Mouse (Mus musculus) c-Kit-positive CD71-negative TER-119-negative erythroid progenitor cells, embryonic 14.5 days (primary cell): ENCODE results near the gene Gmpr2.
A peak's percentile ranks its signal among the peaks of the same experiment; 100 is the strongest.

ENCODE experiments used
- DNase-seq: peaks from one replicate; pipeline ENCODE4 v3.0.0-alpha.2; 2013; ENCODE audit warnings: low read depth

The Gmpr2 gene

DNA sequence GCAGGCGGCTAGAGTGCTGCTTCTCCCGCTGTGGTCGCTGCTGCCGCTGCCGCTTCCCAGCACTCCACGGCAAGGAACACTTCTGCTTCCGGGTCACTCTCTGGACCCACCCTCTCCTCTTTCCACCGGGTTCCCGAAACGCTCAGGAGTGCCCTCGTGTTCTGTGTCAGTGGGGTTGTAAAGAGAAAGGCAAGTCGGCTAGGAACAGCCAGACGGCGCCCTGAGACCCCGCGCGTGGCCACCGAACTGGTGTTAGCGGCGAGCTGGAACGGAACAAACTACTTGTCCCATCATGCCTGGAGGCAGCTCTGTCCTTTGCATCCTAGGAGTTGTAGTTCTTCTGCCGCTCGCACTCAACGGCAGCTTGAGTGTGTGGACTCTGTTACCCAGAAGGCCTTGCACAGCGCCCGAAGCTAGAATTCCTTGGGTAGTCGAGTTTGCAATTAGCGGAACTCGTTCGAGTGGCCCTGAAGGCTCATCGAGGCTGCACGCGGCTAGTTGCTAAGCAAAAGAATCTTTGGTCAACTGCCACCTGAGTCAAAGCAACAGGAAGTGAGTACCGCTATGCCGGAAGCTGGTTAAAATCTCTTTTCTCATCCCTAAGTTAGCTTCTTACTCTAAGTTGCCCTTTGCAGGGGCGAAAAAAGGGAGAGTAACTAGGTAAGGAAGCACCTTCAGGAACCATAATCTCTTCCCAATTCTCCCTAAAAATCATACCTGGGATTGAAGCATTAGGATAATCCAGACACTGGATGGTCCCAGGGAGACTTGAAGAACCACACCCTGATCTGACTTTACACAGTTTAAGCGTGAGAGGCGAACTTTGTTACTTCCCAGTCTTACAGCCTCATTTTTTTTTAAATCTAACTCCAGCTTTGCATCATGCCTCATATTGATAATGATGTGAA lies at the start of gene Gmpr2, which contains the start of gene Nedd8:
TSS of gene Gmpr2 (plus strand) at position 109 of the 908 bp plus-strand sequence.
TSS of gene Nedd8 (minus strand) at position 292 of the 908 bp plus-strand sequence.
- peak; percentile 90 for DNase-seq

GRCm38 (mm10) chr14:55628077-55628827 lies 43.5 kb upstream of the Gmpr2 start:
- DNase-seq = no peak

GRCm38 (mm10) chr14:55629312-55629711 lies 42.4 kb upstream of the Gmpr2 start:
- peak; percentile 43 for DNase-seq

DNA sequence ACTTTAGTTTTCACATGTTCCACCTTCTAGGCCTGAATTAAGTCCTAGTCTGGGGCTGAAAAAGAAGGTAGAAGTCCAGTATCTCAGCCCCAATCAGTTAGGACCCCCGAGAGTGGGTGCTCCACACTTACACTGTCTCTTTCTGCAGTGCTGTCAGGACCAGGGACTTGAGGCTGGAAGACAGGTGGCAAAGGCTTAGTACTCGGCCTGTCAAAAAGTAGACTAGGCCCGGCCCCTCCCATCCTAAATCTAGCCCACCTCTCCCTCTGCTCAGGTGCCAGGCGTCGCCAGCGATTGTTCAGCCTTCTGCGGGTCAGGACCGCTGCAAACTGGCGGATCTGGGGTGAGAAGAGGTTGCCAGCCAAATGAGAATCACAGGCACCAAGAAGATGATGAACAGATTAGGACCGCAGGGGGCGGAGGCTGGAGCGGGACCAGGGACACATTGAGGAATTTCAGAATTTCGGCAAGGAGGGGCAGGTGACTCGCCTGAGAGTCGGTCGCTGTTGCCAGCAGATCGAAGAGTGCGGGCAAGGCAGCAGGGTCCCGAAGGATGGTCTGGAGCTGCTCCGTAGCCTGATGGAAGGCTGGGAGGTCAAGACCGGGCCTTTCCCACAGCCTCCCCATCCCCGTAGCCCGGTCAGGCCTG lies 36.7 kb upstream of the Gmpr2 start:
- no peak for DNase-seq

DNA sequence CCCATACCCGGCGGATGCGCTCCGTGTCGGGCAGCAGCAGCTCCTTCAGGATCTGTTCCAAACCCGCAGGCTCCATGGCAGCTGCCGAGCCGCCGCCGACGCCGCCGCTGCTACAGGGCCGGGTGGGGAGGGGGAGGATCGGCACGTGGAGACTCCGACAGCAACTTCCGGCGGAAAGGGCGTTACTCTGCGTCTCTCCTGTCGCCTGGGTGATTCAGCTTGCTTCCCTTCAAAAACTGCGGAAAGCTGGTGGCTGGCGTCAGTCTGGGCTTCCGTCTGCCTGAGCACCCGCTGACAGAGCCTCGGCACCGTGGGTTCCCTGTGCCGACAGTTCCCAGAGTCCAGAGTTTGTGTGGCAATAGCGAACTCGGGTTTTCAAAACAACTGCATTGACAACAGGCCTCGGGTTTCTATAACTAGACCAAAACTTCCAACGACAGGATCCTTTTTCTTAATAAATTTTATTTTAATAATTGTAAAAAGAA lies 36.2 kb upstream of the Gmpr2 start, which contains the start of gene Ipo4:
TSS of gene Ipo4 (minus strand) at position 435 of the 485 bp plus-strand sequence.
- DNase-seq = peak; percentile 88

GRCm38 (mm10) chr14:55637795-55638194 lies 33.9 kb upstream of the Gmpr2 start, which contains the start of gene Gm49378:
Gm49378 (minus strand) TSS chr14:55637895.
- no peak for DNase-seq

DNA sequence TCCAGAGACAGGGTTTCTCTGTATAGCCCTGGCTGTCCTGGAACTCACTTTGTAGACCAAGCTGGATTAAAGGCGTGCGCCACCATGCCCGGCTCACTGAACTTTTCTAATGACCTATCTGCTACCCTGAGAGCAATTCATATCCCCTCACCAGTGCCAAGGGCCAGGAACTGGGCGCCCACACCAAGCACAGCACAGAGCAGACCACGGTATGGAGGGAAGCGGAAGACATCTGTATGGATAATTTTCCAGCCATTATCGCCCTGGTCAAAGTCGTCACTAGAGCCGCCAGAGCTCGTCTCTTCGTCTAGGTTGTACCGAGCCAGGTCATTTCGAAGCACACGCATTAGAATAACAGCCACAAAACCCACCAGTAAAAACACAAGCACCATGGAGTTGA lies 30.9 kb upstream of the Gmpr2 start:
- no peak for DNase-seq

DNA sequence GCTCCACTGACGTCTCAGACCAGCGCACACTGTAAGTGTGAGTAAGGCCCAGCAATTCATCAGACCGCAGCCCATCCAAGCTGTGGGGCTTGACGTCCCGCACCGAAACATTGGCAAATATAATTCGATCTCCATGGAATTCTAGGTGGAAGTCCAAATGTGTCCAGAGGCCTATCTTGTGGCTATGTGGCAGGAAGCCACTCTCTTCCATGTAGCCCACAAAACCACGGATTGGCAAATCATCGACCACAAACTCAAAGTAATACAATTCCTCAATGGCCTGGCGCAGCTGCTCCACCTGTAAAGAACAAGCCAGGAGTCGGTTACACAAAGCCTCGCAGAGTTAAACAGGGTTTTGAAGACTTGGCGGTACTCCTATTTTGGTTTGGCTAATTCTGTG lies 30.4 kb upstream of the Gmpr2 start:
- no peak for DNase-seq

GRCm38 (mm10) chr14:55642679-55643059 lies 29.1 kb upstream of the Gmpr2 start:
- no peak for DNase-seq

GRCm38 (mm10) chr14:55643060-55643907 lies 28.5 kb upstream of the Gmpr2 start, which contains the start of gene Tm9sf1:
Tm9sf1 (minus strand) TSS chr14:55643806.
- peak; percentile 62 for DNase-seq

DNA sequence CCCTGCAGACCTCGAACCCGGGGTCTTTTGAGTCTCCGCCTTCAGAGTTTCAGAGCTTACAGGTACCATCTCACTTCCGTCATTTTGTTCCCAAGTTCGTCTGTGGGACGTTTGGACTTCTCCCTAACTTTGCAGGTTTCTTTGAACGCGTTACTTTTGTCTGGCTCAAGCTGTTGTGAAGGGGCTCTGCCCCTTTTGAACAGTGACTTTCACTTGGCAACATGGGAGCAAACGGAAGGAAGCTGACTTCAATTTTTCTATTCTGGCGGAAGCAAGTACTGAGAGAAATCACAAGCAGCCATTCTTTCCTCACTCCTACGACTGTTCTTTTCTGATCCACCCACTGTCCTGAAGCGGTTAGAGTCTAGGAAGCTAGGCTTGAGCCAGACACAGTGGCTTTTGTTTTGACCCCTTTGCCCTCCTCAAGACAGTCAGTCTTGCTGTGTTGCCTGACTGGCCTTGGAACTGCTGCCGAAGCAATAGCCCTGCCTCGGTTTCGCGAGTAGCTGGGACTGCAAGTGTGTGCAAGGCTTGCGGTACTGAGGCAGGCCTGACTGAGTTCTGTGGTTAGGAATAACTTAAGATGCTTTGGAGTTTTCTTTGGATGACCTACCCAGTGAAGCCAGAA lies 27.4 kb upstream of the Gmpr2 start:
- no peak for DNase-seq

GRCm38 (mm10) chr14:55649884-55650283 lies 21.9 kb upstream of the Gmpr2 start, which contains the start of gene Tssk4:
Tssk4 (plus strand) TSS chr14:55650184.
- DNase-seq = no peak

DNA sequence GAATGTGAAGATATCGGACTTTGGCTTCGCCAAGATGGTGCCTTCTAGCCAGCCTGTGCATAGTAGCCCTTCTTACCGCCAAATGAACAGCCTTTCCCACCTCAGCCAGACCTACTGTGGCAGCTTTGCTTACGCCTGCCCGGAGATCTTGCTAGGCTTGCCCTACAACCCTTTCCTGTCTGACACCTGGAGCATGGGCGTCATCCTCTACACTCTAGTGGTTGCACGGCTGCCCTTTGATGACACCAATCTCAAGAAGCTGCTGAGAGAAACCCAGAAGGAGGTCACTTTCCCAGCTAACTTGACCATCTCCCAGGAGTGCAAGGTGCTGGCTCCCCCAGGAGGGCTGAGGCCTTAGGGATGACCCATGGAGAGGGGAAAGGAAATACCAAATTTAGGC lies 20.2 kb upstream of the Gmpr2 start:
- no peak for DNase-seq

- DNase-seq = no peak
Observed at GRCm38 (mm10) chr14:55656935-55657334, 14.8 kb upstream of the Gmpr2 start.

DNA sequence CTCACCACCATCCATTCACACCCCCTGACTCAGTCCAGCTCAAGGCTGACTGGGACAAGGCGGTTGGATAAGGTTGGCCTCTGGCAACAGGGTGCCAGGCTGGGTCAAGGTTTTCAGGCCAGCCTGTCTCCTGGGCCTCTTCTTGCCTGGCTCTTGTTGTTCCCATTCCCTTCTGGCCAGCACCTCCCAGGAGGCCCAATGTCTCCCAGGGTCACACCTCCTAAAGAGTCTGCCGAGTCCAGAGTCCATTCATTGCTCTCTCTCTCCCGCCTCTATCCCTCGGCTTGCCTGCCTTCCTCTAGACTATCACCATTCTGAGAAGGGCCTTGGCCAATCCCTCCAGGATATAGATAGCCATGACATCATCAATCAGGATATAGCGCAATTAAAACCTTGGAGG lies 13.7 kb upstream of the Gmpr2 start:
- DNase-seq = no peak

GRCm38 (mm10) chr14:55659960-55660573 lies 11.7 kb upstream of the Gmpr2 start, which contains the start of gene Mdp1:
Mdp1 (minus strand) TSS chr14:55660508.
- DNase-seq = peak; percentile 81

- DNase-seq = no peak
Observed at GRCm38 (mm10) chr14:55660636-55661035, 11.1 kb upstream of the Gmpr2 start.

DNA sequence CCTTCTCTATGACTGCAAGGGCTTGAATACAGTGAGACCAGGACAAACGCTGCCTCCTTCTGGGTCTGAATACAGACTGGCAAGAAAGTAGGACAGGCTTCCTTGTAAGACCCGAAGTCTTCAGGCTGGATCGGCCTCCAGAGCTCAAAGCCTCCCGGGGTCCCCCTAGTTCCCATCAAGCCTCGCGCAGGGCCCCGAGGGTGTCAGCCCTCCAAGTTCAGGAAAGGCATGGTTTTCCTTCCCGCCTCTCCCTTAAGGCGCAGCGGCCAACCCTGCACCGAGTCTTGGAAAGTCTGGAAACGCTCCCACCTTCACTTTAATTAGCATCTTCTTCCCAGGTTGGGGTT lies 282 bp upstream of the Gmpr2 start:
- no peak for DNase-seq

GRCm38 (mm10) chr14:55672741-55673060 lies 960 bp downstream of the Gmpr2 start:
- no peak for DNase-seq

GRCm38 (mm10) chr14:55677615-55678014 lies 5.9 kb downstream of the Gmpr2 start:
- DNase-seq = no peak
